Mouse (Mus musculus): ENCODE data around the gene Arhgap21. TPM values are rescaled to one million over a fixed set of nuclear protein-coding genes. Genes with fewer than 3 reads are reported as not detected.

Gene Arhgap21
- total RNA-seq (2021): 100 to 1,000 TPM; 105 to 112 TPM

- DNase-seq: peak; percentile 88 to 89
- intact Hi-C loops (cut with DNase I): loop anchor here (1.0 to 5.0 kb wide), 3 partner anchors 174 to 234 kb away; no protein-coding TSS in a partner anchor
Measured at GRCm38 (mm10) chr2:20968441-20969200, at the start of gene Arhgap21. TSS of gene Arhgap21 (minus strand) at chr2:20968881.

DNA sequence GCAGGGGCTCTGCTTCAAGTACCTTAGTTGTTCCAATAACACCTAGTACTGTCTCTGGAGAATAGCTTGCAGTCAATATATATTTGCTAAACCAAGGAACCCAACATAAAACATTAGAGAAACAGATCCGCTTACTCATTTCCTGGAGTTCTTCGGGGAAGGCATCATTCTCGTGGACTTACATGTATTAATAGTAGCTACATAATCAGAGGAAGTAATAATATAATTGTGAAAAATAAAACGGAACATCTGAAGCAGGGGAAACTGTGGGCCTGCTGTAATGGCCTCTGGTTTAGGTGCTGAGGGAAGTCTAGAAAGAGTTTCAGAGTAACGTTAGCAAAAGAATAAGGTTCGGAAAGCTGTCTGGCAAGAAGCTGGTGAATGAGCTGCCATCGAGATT, 47.9 kb upstream of the Arhgap21 start:
- intact Hi-C loops (cut with DNase I): loop anchor here (5.0 kb wide), 1 partner anchor 119 kb away; no protein-coding TSS in a partner anchor
- no peak for DNase-seq

- no peak for DNase-seq
- intact Hi-C loops (cut with DNase I): no loop called here
Measured at GRCm38 (mm10) chr2:21010806-21011397, 42.2 kb upstream of the Arhgap21 start.

DNA sequence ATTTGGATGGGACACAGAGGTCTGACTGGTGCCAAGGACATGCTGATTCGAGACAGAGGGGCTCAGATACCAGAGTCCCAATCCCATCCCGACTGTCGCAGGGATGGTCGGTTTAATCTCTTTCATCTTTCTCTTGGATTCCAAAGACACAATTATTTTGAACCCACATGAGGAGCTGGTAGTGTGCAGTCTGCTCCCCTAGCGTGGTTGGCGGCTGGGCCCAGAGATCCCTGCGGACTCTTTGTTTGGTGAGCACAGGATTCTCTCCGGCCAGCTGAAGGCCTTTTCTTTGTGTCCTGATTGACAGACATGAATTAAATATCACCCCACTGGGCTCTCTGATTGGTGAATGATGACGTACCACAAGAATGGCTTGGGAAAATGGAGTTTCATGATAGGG, 41.5 kb upstream of the Arhgap21 start:
- no peak for DNase-seq
- intact Hi-C loops (cut with DNase I): no loop called here

DNA sequence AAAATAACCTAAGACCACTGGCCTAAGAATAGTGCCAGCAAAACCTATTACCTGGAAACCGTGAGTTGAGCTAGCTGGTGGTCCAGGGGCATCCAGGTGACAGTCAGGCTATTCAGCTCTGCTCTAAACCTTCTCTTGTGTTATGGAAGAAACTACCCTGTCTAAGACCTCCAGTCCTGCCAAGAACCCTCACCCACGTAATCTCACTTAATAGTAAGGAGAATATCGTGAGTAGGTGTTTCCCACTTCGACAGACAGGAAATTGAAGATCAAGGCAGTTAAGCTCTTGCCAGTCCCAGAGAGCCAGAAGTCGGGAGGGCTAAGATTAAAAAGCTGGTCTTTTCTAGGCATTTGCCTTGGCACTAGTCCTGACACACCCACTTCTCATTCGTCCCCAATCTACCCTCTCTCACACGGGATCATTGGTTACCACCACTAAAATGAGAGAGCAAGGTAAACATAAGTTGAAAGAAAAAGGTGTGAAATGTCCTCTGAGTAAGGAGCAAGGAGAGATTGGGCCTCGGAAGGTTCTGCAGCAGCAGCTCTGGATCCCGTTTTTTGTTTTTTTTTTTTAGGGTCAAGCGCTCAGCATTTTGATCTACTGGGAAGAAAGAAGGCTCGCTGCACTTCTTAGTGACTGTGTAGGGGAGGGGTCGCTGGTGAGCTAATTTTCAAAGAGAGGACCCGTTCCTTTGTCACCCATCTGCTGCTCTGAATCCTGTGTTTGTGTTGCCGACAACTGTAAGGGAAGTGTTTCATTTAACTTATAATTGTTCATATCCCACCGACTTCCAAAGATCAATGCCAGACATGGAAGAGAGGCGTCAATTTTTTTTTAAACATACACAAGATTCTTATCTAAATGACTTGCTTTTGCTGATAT, 40.8 kb upstream of the Arhgap21 start:
- intact Hi-C loops (cut with DNase I): no loop called here
- DNase-seq: no peak

- intact Hi-C loops (cut with DNase I): no loop called here
- DNase-seq: peak; percentile 46 to 48
Measured at GRCm38 (mm10) chr2:21002538-21002937, 33.9 kb upstream of the Arhgap21 start.

DNA sequence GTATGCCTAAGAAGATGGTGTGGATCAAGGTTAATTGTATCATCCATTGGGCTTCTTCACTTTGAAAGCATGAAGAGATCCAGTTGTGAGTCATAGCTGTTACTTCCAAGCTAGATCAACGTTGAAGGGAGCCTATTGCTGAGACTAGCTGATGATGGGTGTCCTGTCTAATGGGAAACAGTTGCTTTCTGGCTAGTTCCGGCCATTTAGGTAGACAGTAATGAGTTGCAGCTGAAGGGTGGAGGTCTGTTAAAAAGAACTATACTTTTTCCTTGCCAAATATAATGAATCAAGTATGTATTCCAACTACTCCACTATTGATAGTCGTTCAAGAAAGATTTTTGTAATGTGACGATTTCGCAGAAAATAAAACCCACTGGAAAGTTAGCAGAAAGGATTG, 32.5 kb upstream of the Arhgap21 start:
- intact Hi-C loops (cut with DNase I): no loop called here

GRCm38 (mm10) chr2:20995547-20995946, 26.9 kb upstream of the Arhgap21 start:
- no peak for DNase-seq
- intact Hi-C loops (cut with DNase I): no loop called here

More for the DNA sequence above, 32.5 kb upstream of the Arhgap21 start:
- DNase-seq: peak in 1 of 2 experiments; percentile 36

DNA sequence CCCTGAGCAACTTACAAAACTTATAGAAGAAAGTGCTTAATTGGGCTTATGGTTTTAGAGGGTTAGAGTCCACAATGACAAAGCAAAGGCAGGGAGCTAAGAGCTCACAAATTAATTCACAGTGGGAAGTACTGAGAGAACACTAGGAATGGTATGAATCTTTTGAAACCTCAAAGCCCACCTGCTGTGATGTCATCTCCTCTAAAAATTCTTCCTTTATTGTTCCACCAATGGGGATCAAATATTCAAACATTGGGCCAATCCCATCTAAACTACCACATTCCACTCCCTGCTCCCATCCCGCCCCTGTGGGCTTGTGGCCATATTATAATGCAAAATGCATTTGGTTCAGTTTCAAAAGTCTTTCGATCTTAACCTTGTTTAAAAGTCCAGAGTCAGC, 22.8 kb upstream of the Arhgap21 start:
- no peak for DNase-seq
- intact Hi-C loops (cut with DNase I): no loop called here

GRCm38 (mm10) chr2:20990907-20991306, 22.2 kb upstream of the Arhgap21 start:
- intact Hi-C loops (cut with DNase I): no loop called here

DNA sequence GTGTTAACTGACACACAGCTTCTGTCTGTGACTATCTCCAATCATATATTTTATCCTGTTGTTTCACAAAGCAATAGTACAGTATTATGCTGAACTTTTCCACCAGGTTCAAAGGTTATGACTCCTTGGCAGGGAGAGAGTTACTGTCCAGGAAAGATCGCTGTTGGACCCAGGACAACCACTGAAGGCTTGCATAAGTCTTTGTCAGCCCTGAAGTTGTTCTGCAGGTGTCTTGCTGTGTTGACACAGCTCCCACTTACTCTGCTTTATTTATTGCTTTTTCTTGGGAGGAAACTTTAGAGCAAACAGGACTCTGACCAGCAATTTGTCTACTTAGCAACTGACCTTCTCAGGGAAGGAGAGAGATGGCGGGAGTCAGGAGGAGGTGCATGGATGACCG, 21.4 kb upstream of the Arhgap21 start:
- DNase-seq: no peak
- intact Hi-C loops (cut with DNase I): no loop called here

More at GRCm38 (mm10) chr2:20990907-20991306, 22.2 kb upstream of the Arhgap21 start:
- no peak for DNase-seq

GRCm38 (mm10) chr2:20987822-20988221, 19.1 kb upstream of the Arhgap21 start:
- DNase-seq: no peak
- intact Hi-C loops (cut with DNase I): no loop called here

DNA sequence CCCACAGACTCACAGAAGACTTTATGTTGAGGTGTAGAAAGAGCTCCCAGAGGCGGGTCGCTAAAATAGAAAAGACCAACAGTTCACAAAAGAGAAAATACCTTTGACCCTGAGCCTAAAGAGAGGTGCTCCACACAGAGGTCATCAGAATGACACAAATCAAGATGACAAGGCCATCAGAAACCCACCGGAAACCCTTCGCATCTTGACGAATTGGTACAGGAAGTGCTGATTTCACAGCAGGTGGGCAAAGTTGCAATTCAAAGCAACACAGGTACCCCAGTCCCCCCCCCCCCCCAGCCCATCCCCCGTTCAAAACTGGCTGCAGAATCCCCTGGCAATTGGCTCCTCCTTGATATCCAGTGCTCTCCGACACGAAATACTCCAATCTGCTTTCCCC, 10.0 kb upstream of the Arhgap21 start:
- intact Hi-C loops (cut with DNase I): no loop called here
- no peak for DNase-seq

DNA sequence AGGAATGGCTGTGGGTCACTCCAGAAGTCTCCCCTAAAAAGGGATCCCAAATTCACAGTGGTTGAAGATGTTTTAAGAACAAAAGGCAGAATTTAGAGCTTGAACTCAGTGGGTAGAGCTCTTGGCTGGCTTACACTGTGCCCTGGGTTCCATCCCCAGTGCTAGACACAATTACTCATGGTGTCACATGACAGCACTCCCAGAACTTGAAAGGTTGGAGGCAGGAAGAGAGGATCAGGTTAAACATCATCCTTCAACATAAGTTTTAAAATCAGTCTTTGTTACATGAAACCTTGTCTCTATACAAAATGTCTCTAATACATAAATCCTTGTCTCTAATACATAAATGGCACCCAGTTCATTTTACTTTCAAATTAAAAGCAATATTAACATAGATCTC, 8.4 kb upstream of the Arhgap21 start:
- intact Hi-C loops (cut with DNase I): no loop called here
- no peak for DNase-seq

- DNase-seq: no peak
- intact Hi-C loops (cut with DNase I): loop anchor here (5.0 kb wide), 1 partner anchor 64 kb away; no protein-coding TSS in a partner anchor
Measured at GRCm38 (mm10) chr2:20973513-20973912, 4.8 kb upstream of the Arhgap21 start.

- no peak for DNase-seq
- intact Hi-C loops (cut with DNase I): loop anchor here (5.0 kb wide), 1 partner anchor 65 kb away; no protein-coding TSS in a partner anchor
Measured at GRCm38 (mm10) chr2:20972180-20972579, 3.5 kb upstream of the Arhgap21 start.

- peak; percentile 60 to 63 for DNase-seq
- intact Hi-C loops (cut with DNase I): loop anchor here (5.0 kb wide), 1 partner anchor 66 kb away; no protein-coding TSS in a partner anchor
Measured at GRCm38 (mm10) chr2:20971628-20972027, 2.9 kb upstream of the Arhgap21 start.

DNA sequence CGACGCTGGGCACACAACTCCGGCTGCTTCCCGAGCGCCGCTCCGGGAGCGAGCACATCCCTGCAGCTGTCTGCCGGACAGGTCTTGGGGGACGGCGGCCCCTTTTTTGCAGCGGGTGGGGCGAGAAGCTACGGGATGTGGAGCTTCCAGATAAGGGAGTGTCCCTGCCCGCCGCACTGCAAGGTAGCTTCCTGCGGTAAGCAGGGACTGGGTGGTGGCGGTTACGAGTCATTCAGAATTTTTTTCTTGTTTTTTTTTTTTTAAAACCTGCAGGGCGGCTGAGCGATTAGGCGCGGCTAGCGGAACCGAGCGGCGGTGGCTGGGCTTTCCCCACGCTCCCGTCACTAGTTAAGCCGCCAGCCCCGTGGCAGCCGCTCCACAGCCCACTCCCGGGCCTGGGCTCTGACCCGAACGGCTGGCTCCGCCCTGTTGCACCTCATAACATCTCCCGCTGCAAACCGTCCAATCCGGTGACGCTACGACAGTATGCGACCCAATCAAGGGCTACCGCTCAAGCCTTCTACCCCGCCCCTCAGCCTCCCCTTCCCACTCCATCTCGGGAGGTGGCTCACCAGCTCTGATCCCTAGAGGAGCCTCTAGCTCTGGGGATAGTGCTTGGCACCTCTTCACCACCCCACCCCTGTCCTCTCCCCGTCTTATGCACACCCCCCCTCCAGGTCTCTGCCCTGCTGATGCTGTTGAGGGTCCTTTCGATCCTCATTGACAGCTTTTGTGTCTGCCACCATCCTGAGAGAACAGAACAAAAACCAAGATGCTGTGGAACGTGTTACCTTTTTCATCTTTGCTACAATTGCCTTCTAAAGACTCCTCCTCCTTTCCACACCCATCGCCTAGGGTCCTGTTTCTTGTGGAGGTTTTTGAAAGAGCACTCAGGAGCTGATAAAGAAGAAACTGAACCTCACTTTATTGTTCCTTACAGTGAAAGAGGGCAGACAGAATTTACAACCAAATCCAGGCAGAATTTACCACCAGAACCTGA, 820 bp upstream of the Arhgap21 start:
- peak; percentile 96 to 97 for DNase-seq
- intact Hi-C loops (cut with DNase I): loop anchor here (5.0 kb wide), 3 partner anchors 68 to 233 kb away; no protein-coding TSS in a partner anchor

GRCm38 (mm10) chr2:20967646-20968351, 882 bp downstream of the Arhgap21 start:
- intact Hi-C loops (cut with DNase I): loop anchor here (1.0 to 5.0 kb wide), 4 partner anchors 69 to 235 kb away; no protein-coding TSS in a partner anchor
- DNase-seq: peak; percentile 57 to 66

All from heart, postnatal 10 days (tissue).